Mouse (Mus musculus): ENCODE results near the gene Lin7c. TPM values are rescaled to one million over a fixed set of nuclear protein-coding genes. Genes with fewer than 3 reads are reported as not detected.

Gene Lin7c
- polyA plus RNA-seq, 1 experiment from 2014 or later = 35.5 TPM

GRCm38 (mm10) chr2:109890068-109890467 is 585 bp upstream of the Lin7c start:
- Histone ChIP-seq H3K27ac (replicated peaks) (no peak overlapping the region), H3K9ac (peak overlapping the region; percentile 98)
- no peak for ATAC-seq (ENCODE audit: extremely low read depth, insufficient number of reproducible peaks, low FRiP score, low TSS enrichment)

GRCm38 (mm10) chr2:109891031-109891430 is 378 bp downstream of the Lin7c start:
- peak overlapping the region; percentile 98 for H3K9ac ChIP-seq
- H3K4me3 ChIP-seq = peak overlapping the region; percentile 97
- peak overlapping the region; percentile 89 for H3K4me2 ChIP-seq
- peaks cover 20% of the 10 kb centered on the region for H3K36me3 ChIP-seq
- ATAC-seq (ENCODE audit: extremely low read depth, insufficient number of reproducible peaks, low FRiP score, low TSS enrichment) = peak; percentile 78
- peaks cover 5% of the 10 kb centered on the region for H3K9me3 ChIP-seq
- no peaks in the 10 kb centered on the region for H3K27me3 ChIP-seq (replicated peaks)
- H3K27ac ChIP-seq (replicated peaks) = peak overlapping the region; percentile 93
- under 1% methylated on average over 33 of the region's 34 CpGs for WGBS
- peaks cover 20% of the 10 kb centered on the region for H3K4me1 ChIP-seq

More at GRCm38 (mm10) chr2:109890068-109890467, 585 bp upstream of the Lin7c start:
- peaks cover 10% of the 10 kb centered on the region for H3K36me3 ChIP-seq
- peaks cover 20% of the 10 kb centered on the region for H3K4me1 ChIP-seq
- H3K4me2 ChIP-seq = peak overlapping the region; percentile 89
- peaks cover 5% of the 10 kb centered on the region for H3K9me3 ChIP-seq
- H3K27me3 ChIP-seq (replicated peaks) = no peaks in the 10 kb centered on the region
- WGBS = 38% methylated on average over 4 of the region's 4 CpGs
- H3K4me3 ChIP-seq = peak overlapping the region; percentile 97

GRCm38 (mm10) chr2:109891471-109891870 is 818 bp downstream of the Lin7c start:
- H3K9me3 ChIP-seq = peaks cover 5% of the 10 kb centered on the region
- H3K4me2 ChIP-seq = peak overlapping the region; percentile 89
- peaks cover 20% of the 10 kb centered on the region for H3K4me1 ChIP-seq
- H3K36me3 ChIP-seq = peaks cover 24% of the 10 kb centered on the region
- ATAC-seq (ENCODE audit: extremely low read depth, insufficient number of reproducible peaks, low FRiP score, low TSS enrichment) = no peak
- no peaks in the 10 kb centered on the region for H3K27me3 ChIP-seq (replicated peaks)
- WGBS = 37% methylated on average over 4 of the region's 4 CpGs
- H3K4me3 ChIP-seq = peak overlapping the region; percentile 97
- peak overlapping the region; percentile 93 for H3K27ac ChIP-seq (replicated peaks)
- H3K9ac ChIP-seq = peak overlapping the region; percentile 98

GRCm38 (mm10) chr2:109896311-109896710 is 5.7 kb downstream of the Lin7c start:
- ATAC-seq (ENCODE audit: extremely low read depth, insufficient number of reproducible peaks, low FRiP score, low TSS enrichment) = no peak
- no peak overlapping the region for H3K4me3 ChIP-seq
- no peak overlapping the region for H3K27ac ChIP-seq (replicated peaks)
- H3K4me2 ChIP-seq = no peak overlapping the region
- WGBS = 79% methylated on average over 7 of the region's 7 CpGs
- no peaks in the 10 kb centered on the region for H3K9me3 ChIP-seq
- H3K9ac ChIP-seq = no peak overlapping the region
- no peaks in the 10 kb centered on the region for H3K27me3 ChIP-seq (replicated peaks)
- peaks cover 67% of the 10 kb centered on the region for H3K36me3 ChIP-seq
- H3K4me1 ChIP-seq = peaks cover 20% of the 10 kb centered on the region

- no peaks in the 10 kb centered on the region for H3K9me3 ChIP-seq
- no peak for ATAC-seq (ENCODE audit: extremely low read depth, insufficient number of reproducible peaks, low FRiP score, low TSS enrichment)
- H3K4me1 ChIP-seq = no peaks in the 10 kb centered on the region
- no peak overlapping the region for H3K4me3 ChIP-seq
- no peaks in the 10 kb centered on the region for H3K27me3 ChIP-seq (replicated peaks)
- H3K4me2 ChIP-seq = no peak overlapping the region
- H3K27ac ChIP-seq (replicated peaks) = no peak overlapping the region
- WGBS = 60% methylated on average over 7 of the region's 7 CpGs
- peaks cover 42% of the 10 kb centered on the region for H3K36me3 ChIP-seq
- no peak overlapping the region for H3K9ac ChIP-seq
Observed at GRCm38 (mm10) chr2:109902869-109903268, 12.2 kb downstream of the Lin7c start.

GRCm38 (mm10) chr2:109904171-109904821 is 13.6 kb downstream of the Lin7c start:
- ATAC-seq (ENCODE audit: extremely low read depth, insufficient number of reproducible peaks, low FRiP score, low TSS enrichment) = no peak
- Histone ChIP-seq H3K27ac (replicated peaks) (no peak overlapping the region), H3K4me1 (0 out of 2 replicates have a peak, but pooled peaks cover 4% of the 10 kb centered on the region), H3K9ac (no peak overlapping the region), H3K36me3 (peaks cover 28% of the 10 kb centered on the region), H3K4me3 (no peak overlapping the region), H3K9me3 (no peaks in the 10 kb centered on the region), H3K4me2 (no peak overlapping the region), H3K27me3 (replicated peaks) (no peaks in the 10 kb centered on the region)
- under 1% methylated on average over 7 of the region's 7 CpGs for WGBS

GRCm38 (mm10) chr2:109909122-109909521 is 18.5 kb downstream of the Lin7c start:
- no peak for ATAC-seq (ENCODE audit: extremely low read depth, insufficient number of reproducible peaks, low FRiP score, low TSS enrichment)

GRCm38 (mm10) chr2:109912216-109912615 is 21.6 kb downstream of the Lin7c start:
- Histone ChIP-seq H3K27me3 (replicated peaks) (no peaks in the 10 kb centered on the region), H3K36me3 (no peaks in the 10 kb centered on the region), H3K27ac (replicated peaks) (no peak overlapping the region), H3K9ac (no peak overlapping the region), H3K4me1 (peaks cover 9% of the 10 kb centered on the region; the same call in 1 of the 2 replicates), H3K4me3 (no peak overlapping the region), H3K4me2 (no peak overlapping the region), H3K9me3 (peaks cover 4% of the 10 kb centered on the region; the same call in 1 of the 2 replicates)
- 86% methylated on average over 8 of the region's 8 CpGs for WGBS
- ATAC-seq (ENCODE audit: extremely low read depth, insufficient number of reproducible peaks, low FRiP score, low TSS enrichment) = no peak

More at GRCm38 (mm10) chr2:109909122-109909521, 18.5 kb downstream of the Lin7c start:
- Histone ChIP-seq H3K4me1 (peaks cover 4% of the 10 kb centered on the region; the same call in 1 of the 2 replicates), H3K4me3 (no peak overlapping the region), H3K9me3 (peaks cover 4% of the 10 kb centered on the region; the same call in 1 of the 2 replicates), H3K27ac (replicated peaks) (no peak overlapping the region), H3K27me3 (replicated peaks) (no peaks in the 10 kb centered on the region), H3K4me2 (no peak overlapping the region), H3K36me3 (no peaks in the 10 kb centered on the region), H3K9ac (no peak overlapping the region)
- WGBS = 33% methylated on average over 2 of the region's 2 CpGs

- Histone ChIP-seq H3K27me3 (replicated peaks) (no peaks in the 10 kb centered on the region), H3K36me3 (no peaks in the 10 kb centered on the region), H3K4me3 (no peak overlapping the region), H3K9ac (no peak overlapping the region), H3K9me3 (peaks cover 4% of the 10 kb centered on the region; the same call in 1 of the 2 replicates), H3K4me2 (no peak overlapping the region), H3K4me1 (peaks cover 9% of the 10 kb centered on the region; the same call in 1 of the 2 replicates), H3K27ac (replicated peaks) (no peak overlapping the region)
- ATAC-seq (ENCODE audit: extremely low read depth, insufficient number of reproducible peaks, low FRiP score, low TSS enrichment) = no peak
- WGBS = 79% methylated on average over 12 of the region's 12 CpGs
Observed at GRCm38 (mm10) chr2:109912766-109913165, 22.1 kb downstream of the Lin7c start.

GRCm38 (mm10) chr2:109913241-109913640 is 22.6 kb downstream of the Lin7c start:
- peaks cover 9% of the 10 kb centered on the region; the same call in 1 of the 2 replicates for H3K4me1 ChIP-seq
- H3K27me3 ChIP-seq (replicated peaks) = no peaks in the 10 kb centered on the region
- no peaks in the 10 kb centered on the region for H3K36me3 ChIP-seq
- H3K27ac ChIP-seq (replicated peaks) = no peak overlapping the region
- H3K4me2 ChIP-seq = 0 out of 2 replicates have a peak overlapping the region, but pooled peaks have one; percentile 9
- H3K4me3 ChIP-seq = no peak overlapping the region
- peaks cover 4% of the 10 kb centered on the region; the same call in 1 of the 2 replicates for H3K9me3 ChIP-seq
- no peak overlapping the region for H3K9ac ChIP-seq
- 53% methylated on average over 8 of the region's 8 CpGs for WGBS
- ATAC-seq (ENCODE audit: extremely low read depth, insufficient number of reproducible peaks, low FRiP score, low TSS enrichment) = no peak

- Histone ChIP-seq H3K9me3 (peaks cover 4% of the 10 kb centered on the region; the same call in 1 of the 2 replicates), H3K4me2 (no peak overlapping the region), H3K27ac (replicated peaks) (no peak overlapping the region), H3K36me3 (no peaks in the 10 kb centered on the region), H3K4me1 (peaks cover 18% of the 10 kb centered on the region), H3K4me3 (no peak overlapping the region), H3K27me3 (replicated peaks) (no peaks in the 10 kb centered on the region), H3K9ac (no peak overlapping the region)
- no peak for ATAC-seq (ENCODE audit: extremely low read depth, insufficient number of reproducible peaks, low FRiP score, low TSS enrichment)
Observed at GRCm38 (mm10) chr2:109914601-109915000, 23.9 kb downstream of the Lin7c start.
